Mouse (Mus musculus) C3H10T1/2 (cell line): ENCODE measurements around the gene Gm4791. TPM values are rescaled to one million over a fixed set of nuclear protein-coding genes. Genes with fewer than 3 reads are reported as not detected.

Experiments
- polyA plus RNA-seq, 2 experiments: library from polyadenylated mRNA; unstranded; fragments of >200 nt; fragmentation: generic; extraction: Trizol; gene quantifications; one replicate each; pipeline ENCODE4 v1.2.1; 2012; ENCODE audit warnings: missing spikeins in 2 of 2

Gene Gm4791
- not detected for polyA plus RNA-seq

GRCm38 (mm10) chr9:46998338-46998791, at the start of gene Gm4791:
Gene Gm4791, plus strand, starts transcription at chr9:46998741.

